Mouse (Mus musculus): ENCODE results near the gene Acp5. TPM values are rescaled to one million over a fixed set of nuclear protein-coding genes. Genes with fewer than 3 reads are reported as not detected.

The Acp5 gene
- polyA plus RNA-seq, 1 experiment, result 0.08 TPM

DNA sequence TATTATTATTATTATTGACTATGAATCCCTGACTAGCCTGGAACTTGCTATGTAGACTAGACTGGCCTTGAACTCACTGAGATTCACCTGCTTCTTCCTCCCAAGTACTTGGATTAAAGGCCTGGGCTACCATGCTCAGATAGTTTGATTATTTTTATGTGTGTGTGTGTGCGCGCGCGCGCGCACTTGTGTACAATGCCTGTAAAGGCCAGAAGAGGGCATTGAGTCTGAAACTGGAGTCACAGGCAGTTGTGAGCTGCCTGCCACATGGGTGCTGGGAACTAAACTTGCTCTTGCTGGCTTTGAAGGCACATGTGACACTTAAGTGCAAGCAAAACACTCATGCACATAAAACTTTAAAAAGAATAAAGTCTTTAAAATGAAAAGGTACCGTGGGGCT, 46.2 kb downstream of the Acp5 start:
- TF ChIP-seq MYOG (IDR thresholded peaks at IDR 0.05; ENCODE audit: control insufficient read depth, extremely low read depth, insufficient read length), result no peak
- TF ChIP-seq CEBPB (IDR thresholded peaks at IDR 0.05; ENCODE audit: low read depth), result no peak
- TF ChIP-seq CTCF (IDR thresholded peaks at IDR 0.05; ENCODE audit: control insufficient read depth, insufficient read depth, insufficient read length), result no peak
- TF ChIP-seq MYOD1 (IDR thresholded peaks at IDR 0.05; ENCODE audit: control insufficient read depth, insufficient read length, low read depth), result no peak
- TF ChIP-seq MAX (IDR thresholded peaks at IDR 0.05), result no peak
- no peak for TF ChIP-seq FOSL1 (IDR thresholded peaks at IDR 0.05; ENCODE audit: insufficient read depth, low read length, poor library complexity, severe bottlenecking)
- no peak for TF ChIP-seq USF1 (IDR thresholded peaks at IDR 0.05; ENCODE audit: low read depth)
- no peak overlapping the region for H3K4me3 ChIP-seq (ENCODE audit: insufficient read depth, poor library complexity, severe bottlenecking)
- no peaks in the 10 kb centered on the region for H3K79me2 ChIP-seq (ENCODE audit: control insufficient read depth, insufficient read depth)
- no peaks in the 10 kb centered on the region for H3K36me3 ChIP-seq (ENCODE audit: control insufficient read depth, insufficient read depth)
- no peak overlapping the region for H3ac ChIP-seq (ENCODE audit: control insufficient read depth, insufficient read length, low read depth)
- no peaks in the 10 kb centered on the region for H3K27me3 ChIP-seq (ENCODE audit: control insufficient read depth, insufficient read depth, insufficient read length)
- peaks cover 2% of the 10 kb centered on the region for H3K79me3 ChIP-seq (ENCODE audit: low read depth)

DNA sequence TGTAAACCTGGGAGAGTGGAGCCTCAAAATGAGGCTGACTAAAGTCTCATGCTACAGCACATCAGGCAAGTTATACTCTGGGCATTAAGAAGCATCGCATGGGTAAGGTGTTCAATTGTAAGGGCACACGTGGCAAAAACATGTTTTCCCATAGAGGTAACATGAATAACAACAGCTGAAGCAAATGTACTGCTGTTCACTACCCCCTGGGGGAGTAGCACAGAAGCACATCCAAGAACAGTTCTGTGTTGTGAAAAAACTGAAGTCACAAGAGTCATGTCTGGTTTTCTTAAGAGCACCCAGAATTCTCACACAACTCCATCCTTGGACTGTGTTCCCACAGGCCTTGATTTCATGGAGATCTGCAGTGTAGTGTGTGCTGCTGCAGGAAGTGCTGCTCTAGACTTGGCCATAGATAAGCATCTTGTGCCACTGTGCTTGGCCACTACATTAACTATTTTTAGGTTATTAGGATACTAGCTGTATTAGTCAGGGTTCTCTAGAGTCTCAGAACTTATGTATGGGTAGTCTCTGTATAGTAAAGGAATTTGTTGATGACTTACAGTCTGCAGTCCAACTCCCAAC, 48.4 kb downstream of the Acp5 start:
- H3ac ChIP-seq (ENCODE audit: control insufficient read depth, insufficient read length, low read depth), result no peak overlapping the region
- H3K79me3 ChIP-seq (ENCODE audit: low read depth), result peaks cover 2% of the 10 kb centered on the region
- H3K27me3 ChIP-seq (ENCODE audit: control insufficient read depth, insufficient read depth, insufficient read length), result no peaks in the 10 kb centered on the region
- H3K79me2 ChIP-seq (ENCODE audit: control insufficient read depth, insufficient read depth), result peaks cover 6% of the 10 kb centered on the region
- no peak for TF ChIP-seq MYOG (IDR thresholded peaks at IDR 0.05; ENCODE audit: control insufficient read depth, extremely low read depth, insufficient read length)
- no peak for TF ChIP-seq USF1 (IDR thresholded peaks at IDR 0.05; ENCODE audit: low read depth)
- no peak for TF ChIP-seq MAX (IDR thresholded peaks at IDR 0.05)
- H3K36me3 ChIP-seq (ENCODE audit: control insufficient read depth, insufficient read depth), result no peaks in the 10 kb centered on the region
- no peak overlapping the region for H3K4me3 ChIP-seq (ENCODE audit: insufficient read depth, poor library complexity, severe bottlenecking)

DNA sequence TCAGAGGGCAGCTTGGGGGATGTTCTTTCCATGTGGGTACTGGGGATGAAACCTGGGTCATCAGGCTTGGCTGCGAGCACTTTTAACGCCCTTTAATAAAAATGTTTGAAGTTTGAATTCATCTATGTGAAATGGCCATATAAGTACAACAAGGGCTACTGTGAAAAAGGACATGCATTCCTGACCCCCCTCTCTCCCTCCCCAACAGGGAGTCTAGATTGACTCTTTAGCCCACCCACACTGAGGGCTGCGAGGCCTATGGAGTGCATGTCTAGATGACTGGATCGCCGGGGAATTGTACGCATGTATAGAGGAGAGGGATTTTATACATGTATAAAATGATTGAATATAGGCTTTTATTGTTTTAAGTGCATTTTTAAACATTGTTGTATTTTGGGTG, 49.5 kb downstream of the Acp5 start:
- no peaks in the 10 kb centered on the region for H3K36me3 ChIP-seq (ENCODE audit: control insufficient read depth, insufficient read depth)
- peaks cover 6% of the 10 kb centered on the region for H3K79me2 ChIP-seq (ENCODE audit: control insufficient read depth, insufficient read depth)
- H3ac ChIP-seq (ENCODE audit: control insufficient read depth, insufficient read length, low read depth), result peak overlapping the region; percentile 43
- peak overlapping the region; percentile 65 for H3K4me3 ChIP-seq (ENCODE audit: insufficient read depth, poor library complexity, severe bottlenecking)
- TF ChIP-seq MYOD1 (IDR thresholded peaks at IDR 0.05; ENCODE audit: control insufficient read depth, insufficient read length, low read depth) (no peak), USF1 (IDR thresholded peaks at IDR 0.05; ENCODE audit: low read depth) (no peak), MYOG (IDR thresholded peaks at IDR 0.05; ENCODE audit: control insufficient read depth, extremely low read depth, insufficient read length) (no peak), CTCF (IDR thresholded peaks at IDR 0.05; ENCODE audit: control insufficient read depth, insufficient read depth, insufficient read length) (no peak), FOSL1 (IDR thresholded peaks at IDR 0.05; ENCODE audit: insufficient read depth, low read length, poor library complexity, severe bottlenecking) (no peak), MAX (IDR thresholded peaks at IDR 0.05) (no peak), CEBPB (IDR thresholded peaks at IDR 0.05; ENCODE audit: low read depth) (no peak)
- no peaks in the 10 kb centered on the region for H3K27me3 ChIP-seq (ENCODE audit: control insufficient read depth, insufficient read depth, insufficient read length)
- H3K79me3 ChIP-seq (ENCODE audit: low read depth), result peaks cover 2% of the 10 kb centered on the region

DNA sequence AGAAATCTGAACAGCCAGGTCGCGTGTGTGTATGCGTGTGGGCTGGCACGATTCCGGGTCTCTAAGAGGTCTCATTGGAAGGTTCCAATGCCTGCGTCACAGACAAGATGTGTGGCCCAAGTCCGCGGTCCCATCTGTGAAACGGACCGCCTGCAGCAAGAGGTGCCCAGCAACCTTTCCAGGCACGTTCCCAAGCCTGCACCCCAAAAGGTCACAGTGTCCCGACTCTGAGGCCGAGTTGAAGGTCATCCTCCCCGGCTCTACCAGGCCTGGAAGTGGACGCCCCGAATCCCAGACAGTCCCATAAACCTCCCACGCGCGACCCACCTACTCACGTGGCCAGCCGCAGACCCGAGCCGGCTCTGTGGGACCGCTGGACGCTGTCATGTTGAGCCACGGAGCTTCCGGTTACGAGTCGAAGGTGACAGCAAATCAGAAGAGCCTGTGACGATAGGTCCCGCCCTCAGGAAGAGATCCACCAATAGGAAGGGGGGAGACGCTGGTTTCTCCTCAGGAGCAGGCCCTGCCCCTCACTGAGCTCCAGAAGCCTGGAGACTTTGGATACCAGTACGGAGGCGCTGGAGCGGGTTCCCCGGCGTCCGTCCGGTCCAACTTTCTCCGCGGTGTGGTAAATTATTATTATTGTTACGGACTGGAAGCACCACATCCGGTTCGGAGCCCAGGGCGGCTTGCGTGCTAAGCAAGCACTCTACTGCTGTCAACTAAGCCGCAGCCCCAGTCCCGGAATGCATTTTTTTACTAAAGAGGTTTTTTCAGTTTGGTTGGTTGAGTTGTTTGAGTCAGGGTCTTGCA, 50.3 kb downstream of the Acp5 start, which contains the start of gene Ecsit:
Gene Ecsit (minus strand): TSS at position 417 of the 813 bp plus-strand sequence.
- Histone ChIP-seq H3ac (ENCODE audit: control insufficient read depth, insufficient read length, low read depth) (peak within 1 kb of the TSS; percentile 86), H3K4me3 (ENCODE audit: insufficient read depth, poor library complexity, severe bottlenecking) (peak within 1 kb of the TSS; percentile 65), H3K27me3 (ENCODE audit: control insufficient read depth, insufficient read depth, insufficient read length) (no peaks in the 10 kb centered on the region), H3K36me3 (ENCODE audit: control insufficient read depth, insufficient read depth) (no peaks in the 10 kb centered on the region), H3K79me3 (ENCODE audit: low read depth) (peaks cover 2% of the 10 kb centered on the region), H3K79me2 (ENCODE audit: control insufficient read depth, insufficient read depth) (peaks cover 6% of the 10 kb centered on the region)
- TF ChIP-seq CEBPB (IDR thresholded peaks at IDR 0.05; ENCODE audit: low read depth), result no peak
- no peak for TF ChIP-seq MYOD1 (IDR thresholded peaks at IDR 0.05; ENCODE audit: control insufficient read depth, insufficient read length, low read depth)
- TF ChIP-seq USF1 (IDR thresholded peaks at IDR 0.05; ENCODE audit: low read depth), result peak; percentile 54
- no peak for TF ChIP-seq CTCF (IDR thresholded peaks at IDR 0.05; ENCODE audit: control insufficient read depth, insufficient read depth, insufficient read length)

DNA sequence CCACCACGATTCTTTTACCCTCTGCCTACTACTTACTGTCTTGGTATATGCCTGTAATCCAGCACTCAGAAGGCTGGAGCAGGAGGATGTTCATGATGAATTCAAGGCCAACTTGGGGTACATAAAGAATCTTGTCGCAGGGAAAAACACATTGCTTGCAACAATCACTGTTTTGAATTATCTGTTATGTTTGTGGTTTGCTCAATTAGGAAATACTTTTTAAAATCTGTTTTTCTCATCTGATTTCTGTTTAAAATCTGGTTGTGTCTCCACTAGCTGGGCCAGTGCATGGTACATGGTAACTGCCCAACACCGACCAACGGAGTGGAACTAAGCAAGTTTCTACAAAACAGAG, 50.9 kb downstream of the Acp5 start:
- no peak for TF ChIP-seq CTCF (IDR thresholded peaks at IDR 0.05; ENCODE audit: control insufficient read depth, insufficient read depth, insufficient read length)
- no peak for TF ChIP-seq FOSL1 (IDR thresholded peaks at IDR 0.05; ENCODE audit: insufficient read depth, low read length, poor library complexity, severe bottlenecking)
- TF ChIP-seq MAX (IDR thresholded peaks at IDR 0.05), result no peak
- no peak for TF ChIP-seq USF1 (IDR thresholded peaks at IDR 0.05; ENCODE audit: low read depth)
- TF ChIP-seq MYOD1 (IDR thresholded peaks at IDR 0.05; ENCODE audit: control insufficient read depth, insufficient read length, low read depth), result no peak
- no peak for TF ChIP-seq CEBPB (IDR thresholded peaks at IDR 0.05; ENCODE audit: low read depth)
- no peak for TF ChIP-seq MYOG (IDR thresholded peaks at IDR 0.05; ENCODE audit: control insufficient read depth, extremely low read depth, insufficient read length)
- Histone ChIP-seq H3K79me3 (ENCODE audit: low read depth) (peaks cover 2% of the 10 kb centered on the region), H3K27me3 (ENCODE audit: control insufficient read depth, insufficient read depth, insufficient read length) (no peaks in the 10 kb centered on the region), H3K79me2 (ENCODE audit: control insufficient read depth, insufficient read depth) (peaks cover 6% of the 10 kb centered on the region), H3K36me3 (ENCODE audit: control insufficient read depth, insufficient read depth) (no peaks in the 10 kb centered on the region), H3K4me3 (ENCODE audit: insufficient read depth, poor library complexity, severe bottlenecking) (peak overlapping the region; percentile 65), H3ac (ENCODE audit: control insufficient read depth, insufficient read length, low read depth) (peak overlapping the region; percentile 86)

Small RNA genes lying within 50 kb of the gene (microRNA-seq; reads per million reads assigned to microRNA genes)
- gene Mir7084 (ENCODE audit: borderline microRNAs expressed), result 0.36 reads per million

Other genes with a start within 250 kb of the Acp5 start
- 12.2 TPM for gene Rab3d, start 217.5 kb downstream of the Acp5 start, polyA plus RNA-seq (2012; fragmentation: generic; extraction: Trizol)
- gene Ccdc159, start 208.2 kb downstream of the Acp5 start, polyA plus RNA-seq (2012; fragmentation: generic; extraction: Trizol), result 1.1 TPM
- 17.2 TPM for gene Tmem205, start 208.2 kb downstream of the Acp5 start, polyA plus RNA-seq (2012; fragmentation: generic; extraction: Trizol)
- 11.6 TPM for gene Plppr2, start 198.7 kb downstream of the Acp5 start, polyA plus RNA-seq (2012; fragmentation: generic; extraction: Trizol)
- gene Swsap1, start 180.0 kb downstream of the Acp5 start, polyA plus RNA-seq (2012; fragmentation: generic; extraction: Trizol), result 8.7 TPM
- gene Epor, start 172.2 kb downstream of the Acp5 start, polyA plus RNA-seq (2012; fragmentation: generic; extraction: Trizol), result 6.3 TPM
- gene Rgl3, start 146.3 kb downstream of the Acp5 start, polyA plus RNA-seq (2012; fragmentation: generic; extraction: Trizol), result 7.0 TPM
- 0.21 TPM for gene Ccdc151, start 133.1 kb downstream of the Acp5 start, polyA plus RNA-seq (2012; fragmentation: generic; extraction: Trizol)
- gene Prkcsh, start 132.9 kb downstream of the Acp5 start, polyA plus RNA-seq (2012; fragmentation: generic; extraction: Trizol), result 134 TPM
- gene Elavl3, start 83.7 kb downstream of the Acp5 start, polyA plus RNA-seq (2012; fragmentation: generic; extraction: Trizol), result 0.02 TPM
- gene Gm49318, start 64.5 kb downstream of the Acp5 start, polyA plus RNA-seq (2012; fragmentation: generic; extraction: Trizol), result not detected
- gene Zfp653, start 64.3 kb downstream of the Acp5 start, polyA plus RNA-seq (2012; fragmentation: generic; extraction: Trizol), result 8.0 TPM
- 32.6 TPM for gene Ecsit, start 50.3 kb downstream of the Acp5 start, polyA plus RNA-seq (2012; fragmentation: generic; extraction: Trizol)
- gene Cnn1, start 36.5 kb downstream of the Acp5 start, polyA plus RNA-seq (2012; fragmentation: generic; extraction: Trizol), result 52.4 TPM
- gene Elof1, start 18.5 kb downstream of the Acp5 start, polyA plus RNA-seq (2012; fragmentation: generic; extraction: Trizol), result 183 TPM
- 47.9 TPM for gene Pigyl, start 21.1 kb upstream of the Acp5 start, polyA plus RNA-seq (2012; fragmentation: generic; extraction: Trizol)
- gene Zfp872, start 52.4 kb upstream of the Acp5 start, polyA plus RNA-seq (2012; fragmentation: generic; extraction: Trizol), result not detected
- gene Zfp809, start 90.0 kb upstream of the Acp5 start, polyA plus RNA-seq (2012; fragmentation: generic; extraction: Trizol), result 4.5 TPM
- gene Zfp599, start 124.2 kb upstream of the Acp5 start, polyA plus RNA-seq (2012; fragmentation: generic; extraction: Trizol), result 0.76 TPM
- gene Zfp810, start 171.9 kb upstream of the Acp5 start, polyA plus RNA-seq (2012; fragmentation: generic; extraction: Trizol), result 1.5 TPM